Mouse (Mus musculus) urinary bladder, postnatal 10 days (tissue): ENCODE measurements around the gene Tmprss9.

ENCODE experiments used
- DNase-seq: peaks from one replicate; pipeline ENCODE4 v3.0.0; 2022; ENCODE audit warnings: low spot score

Tmprss9 gene

DNA sequence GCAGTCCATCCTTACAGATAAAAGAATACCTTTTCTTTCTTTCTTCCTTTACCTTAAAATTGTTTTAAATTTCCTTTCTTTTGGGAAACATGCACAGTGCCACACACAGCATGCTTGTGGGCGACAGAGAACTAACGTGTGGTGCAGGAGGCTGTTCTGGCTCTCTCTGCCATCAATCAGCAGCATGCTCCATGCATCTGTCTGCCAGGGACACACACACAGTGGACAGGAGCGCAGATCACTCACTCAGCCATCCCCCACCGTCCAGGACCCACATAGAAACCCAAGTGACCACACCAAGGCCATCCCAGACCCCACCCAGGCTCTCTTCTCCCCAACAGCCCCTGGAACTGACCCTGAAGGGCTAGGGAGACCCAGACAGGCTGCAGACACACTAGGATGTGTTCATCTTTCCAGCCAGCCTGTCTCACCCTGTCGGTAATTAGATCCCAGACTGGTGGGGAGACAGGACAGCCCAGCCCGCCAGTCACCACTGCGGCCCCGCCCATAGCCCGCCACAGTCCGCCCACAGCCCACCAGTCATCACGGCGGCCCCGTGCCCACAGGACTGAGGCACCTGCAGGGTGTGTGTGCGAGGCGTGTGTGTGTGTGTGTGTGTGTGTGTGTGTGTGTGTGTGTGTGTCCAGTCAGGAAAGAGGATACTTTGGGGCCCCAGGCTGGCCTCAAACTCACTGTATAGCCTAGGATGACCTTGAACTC, 67.3 kb downstream of the Tmprss9 start:
- DNase-seq: no peak

DNA sequence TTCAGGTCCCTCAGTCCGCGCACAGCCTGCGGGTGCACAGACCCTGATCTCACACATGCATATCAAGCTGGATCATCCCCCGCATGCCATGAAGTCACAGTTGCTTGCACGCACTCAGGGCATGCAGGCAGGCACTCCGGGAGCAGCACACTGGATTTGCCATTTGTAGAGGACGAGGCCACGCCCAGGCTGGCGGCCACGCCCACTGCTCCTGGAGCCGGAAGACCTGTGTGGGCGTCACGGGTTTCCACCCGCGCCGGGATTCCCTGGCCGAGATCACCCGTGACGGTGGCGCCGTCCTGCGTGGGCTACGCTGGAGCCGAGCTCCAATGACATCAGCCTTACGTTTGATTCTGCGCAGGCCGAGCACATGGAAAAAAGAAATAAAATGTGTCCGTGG, 68.0 kb downstream of the Tmprss9 start:
- DNase-seq: no peak

DNA sequence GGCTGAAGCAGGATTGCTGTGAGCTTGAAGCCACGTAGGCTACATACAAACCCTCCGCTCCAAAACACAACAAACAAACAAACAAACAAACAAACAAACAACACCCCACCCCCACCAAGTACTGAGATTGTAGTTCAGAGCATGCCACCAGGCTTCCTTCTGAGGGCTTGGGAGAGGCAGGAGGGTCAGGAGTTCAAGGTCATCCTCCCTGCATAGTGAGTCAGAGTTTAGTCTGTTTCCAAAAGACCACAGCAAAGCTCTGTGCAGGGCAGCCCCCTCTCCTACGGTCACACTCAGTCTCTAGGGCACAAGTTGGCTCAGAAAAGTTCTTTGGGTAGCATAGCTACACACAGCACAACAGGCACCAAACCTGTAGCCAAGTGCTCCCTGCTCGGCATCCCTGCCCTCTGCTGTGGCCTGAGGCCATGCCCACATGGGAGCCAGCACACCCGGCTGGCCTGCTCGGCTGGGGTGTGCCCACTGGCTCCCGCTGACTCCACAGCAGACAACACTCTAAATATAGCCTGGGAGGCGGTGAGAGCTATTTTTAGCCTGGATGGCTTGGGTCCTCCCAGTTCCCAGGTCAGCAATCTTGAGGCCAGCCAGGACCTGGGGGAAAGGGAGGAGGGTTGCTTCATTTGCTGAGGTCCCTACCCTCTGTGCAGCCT, 68.8 kb downstream of the Tmprss9 start:
- no peak for DNase-seq

DNA sequence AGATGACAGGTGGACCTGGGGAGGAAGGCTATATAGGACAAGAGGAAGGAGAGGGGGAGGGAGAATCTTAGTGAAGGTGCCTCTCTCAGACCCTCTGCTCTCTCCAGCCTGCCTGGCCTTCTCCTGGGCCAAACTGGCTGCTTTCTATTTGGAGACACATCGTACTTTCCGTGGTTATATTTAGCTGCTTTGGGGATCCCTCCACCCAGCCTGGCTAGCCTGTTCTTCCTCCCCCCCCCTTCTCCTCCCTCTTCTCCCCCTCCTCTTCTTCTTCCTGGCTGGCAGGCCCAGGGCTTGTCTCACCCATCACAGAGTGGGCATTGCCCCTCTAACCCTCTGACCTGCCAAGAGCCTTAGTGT, 69.3 kb downstream of the Tmprss9 start:
- DNase-seq: no peak

DNA sequence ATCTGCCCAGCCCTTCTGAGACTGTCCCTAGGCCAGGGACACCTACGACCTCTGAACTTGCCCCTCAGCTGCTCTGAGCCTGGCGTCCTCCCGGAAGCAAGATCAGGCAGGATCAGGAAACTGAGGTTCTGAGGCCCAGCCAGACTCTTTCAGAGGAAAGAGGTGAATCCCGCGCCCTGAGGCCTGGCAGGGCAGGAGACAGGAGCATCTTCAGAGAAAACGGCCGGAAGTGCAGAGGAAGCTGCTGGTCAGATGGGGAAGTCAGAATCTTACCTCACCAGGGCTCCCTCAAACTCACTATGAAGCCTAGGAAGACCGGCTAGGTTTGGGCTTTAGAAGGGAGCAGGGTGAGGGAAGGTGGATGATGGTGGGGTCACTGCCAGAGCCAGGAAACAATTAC, 71.3 kb downstream of the Tmprss9 start:
- DNase-seq: no peak

DNA sequence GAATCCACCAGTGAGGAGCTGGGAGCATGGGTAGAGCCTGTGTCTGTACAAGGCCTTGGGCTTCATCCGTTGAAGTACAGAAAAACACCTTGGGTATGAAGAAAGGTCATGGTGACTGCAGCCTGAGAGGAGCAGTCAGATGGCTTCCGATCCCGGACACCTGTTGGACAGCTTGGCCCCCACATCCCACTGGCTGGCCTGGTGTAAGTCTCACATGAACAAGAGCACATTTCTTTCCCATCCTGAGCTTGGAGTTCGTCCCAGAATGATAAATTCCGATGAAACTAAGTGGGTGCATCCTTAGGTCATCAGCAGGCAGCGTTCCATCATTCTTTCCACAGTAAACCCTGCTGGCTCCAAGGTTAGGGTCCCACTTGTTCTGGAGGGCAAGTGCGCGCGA, 72.1 kb downstream of the Tmprss9 start:
- no peak for DNase-seq

DNA sequence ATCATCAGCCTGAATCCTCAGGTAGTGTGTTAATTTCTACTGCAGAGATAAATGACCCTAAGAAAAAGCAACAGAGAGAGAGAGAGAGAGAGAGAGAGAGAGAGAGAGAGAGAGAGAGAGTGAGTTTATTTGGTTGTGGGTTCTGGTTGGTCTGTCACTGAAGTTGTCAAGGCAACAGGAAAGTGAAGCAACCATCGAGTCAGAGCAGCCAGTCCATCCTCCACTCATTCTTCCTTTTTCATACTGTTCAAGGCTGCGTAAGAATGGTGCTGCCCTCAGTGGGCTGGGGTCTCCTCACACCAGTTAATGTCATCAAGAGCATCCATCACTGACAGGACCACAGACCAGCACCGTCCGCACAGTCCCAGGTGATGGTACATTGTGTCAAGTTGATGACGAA, 72.6 kb downstream of the Tmprss9 start:
- DNase-seq: no peak

DNA sequence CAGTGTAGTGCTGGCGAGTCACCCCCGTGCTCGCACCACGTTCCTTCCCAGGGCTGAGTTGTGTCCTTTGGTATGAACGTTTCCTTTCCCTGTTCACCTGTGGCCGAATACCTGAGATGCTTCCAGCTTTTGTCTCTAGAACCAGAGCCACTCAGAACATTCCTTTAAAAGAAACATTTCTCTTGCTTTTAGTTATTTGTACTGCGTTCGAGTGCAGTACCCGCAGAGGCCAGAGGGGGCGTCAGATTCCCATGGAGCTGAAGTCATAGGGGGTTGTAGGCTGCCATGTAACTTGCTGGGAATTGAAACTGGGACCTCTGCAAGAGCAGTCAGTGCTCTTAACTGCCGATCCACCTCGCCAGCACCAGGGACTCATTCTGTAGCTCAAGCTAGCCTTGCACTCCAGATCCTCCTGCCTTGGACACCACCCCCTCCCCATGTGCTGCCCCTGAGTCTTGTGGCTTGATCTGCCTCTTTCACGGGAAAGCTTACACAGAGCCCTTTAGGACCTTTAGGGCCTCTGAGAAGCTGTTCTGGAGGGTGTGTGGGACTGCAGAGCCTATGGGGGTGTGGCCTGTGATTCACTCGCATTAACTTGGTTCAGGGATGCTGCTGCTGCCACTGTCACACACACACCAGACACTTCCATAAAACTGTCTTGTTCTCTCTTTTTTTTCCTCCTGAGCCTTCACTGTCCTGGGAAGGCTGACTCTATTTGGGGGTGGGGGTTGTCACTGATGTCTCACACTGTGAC, 75.2 kb downstream of the Tmprss9 start:
- DNase-seq: no peak

DNA sequence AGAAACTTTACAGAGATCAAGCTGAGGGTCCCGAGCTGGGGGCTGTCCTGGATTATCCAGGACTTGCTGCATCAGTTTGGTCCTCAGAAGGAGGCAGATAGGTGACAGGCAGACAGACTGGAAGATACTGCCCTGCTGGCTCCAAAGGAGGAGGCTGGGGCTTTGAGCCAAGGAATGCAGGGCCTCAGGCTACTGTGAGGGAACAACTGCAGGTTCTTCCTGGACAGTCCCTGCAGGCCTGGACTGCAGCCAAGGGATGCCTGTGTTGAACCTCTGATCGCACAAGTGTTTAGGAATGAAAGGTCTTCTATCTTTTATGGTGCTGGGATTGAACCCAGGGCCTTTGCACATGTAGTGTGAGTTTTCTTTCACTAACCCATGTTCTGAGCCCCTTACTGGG, 76.2 kb downstream of the Tmprss9 start:
- DNase-seq: no peak

DNA sequence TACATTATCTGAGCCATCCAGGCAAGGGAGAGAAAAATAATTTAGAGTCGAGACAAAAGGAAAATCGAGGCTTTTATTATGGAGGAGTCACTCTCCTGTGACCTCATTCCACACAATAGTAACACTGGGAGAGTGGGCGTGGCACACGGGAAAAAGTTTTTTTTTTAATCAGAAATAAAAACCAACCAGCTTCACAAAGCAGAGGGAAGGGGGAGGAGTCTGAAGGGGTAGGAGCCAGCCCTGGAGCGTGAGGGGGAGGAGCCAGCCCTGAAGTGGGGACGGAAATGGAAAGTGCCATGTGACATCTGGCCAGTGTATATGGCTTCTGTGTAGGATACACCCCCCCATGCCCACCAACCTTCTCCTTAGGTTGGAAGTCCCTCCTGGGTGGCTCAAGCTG, 76.9 kb downstream of the Tmprss9 start:
- no peak for DNase-seq

DNA sequence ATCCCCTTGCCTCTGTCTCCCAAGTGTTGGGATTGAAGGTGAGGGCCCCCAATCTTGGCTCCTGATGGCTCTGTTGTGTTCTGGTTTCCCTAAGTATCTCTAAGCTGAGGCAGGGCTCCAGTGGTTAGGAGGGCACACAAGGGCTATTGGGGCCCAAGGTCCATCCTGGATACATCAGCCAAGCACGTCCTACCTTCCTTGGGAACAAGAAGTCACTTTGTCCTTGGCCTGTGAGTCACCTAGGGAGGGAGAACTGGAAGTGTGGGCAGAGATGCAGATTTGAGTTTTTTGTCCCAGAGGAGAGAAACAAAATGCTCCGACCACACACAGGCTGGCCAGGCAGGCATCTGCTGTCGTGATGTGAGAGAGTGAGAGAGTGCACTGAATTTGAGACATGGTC, 77.4 kb downstream of the Tmprss9 start:
- no peak for DNase-seq
